In the genomic region with DNA sequence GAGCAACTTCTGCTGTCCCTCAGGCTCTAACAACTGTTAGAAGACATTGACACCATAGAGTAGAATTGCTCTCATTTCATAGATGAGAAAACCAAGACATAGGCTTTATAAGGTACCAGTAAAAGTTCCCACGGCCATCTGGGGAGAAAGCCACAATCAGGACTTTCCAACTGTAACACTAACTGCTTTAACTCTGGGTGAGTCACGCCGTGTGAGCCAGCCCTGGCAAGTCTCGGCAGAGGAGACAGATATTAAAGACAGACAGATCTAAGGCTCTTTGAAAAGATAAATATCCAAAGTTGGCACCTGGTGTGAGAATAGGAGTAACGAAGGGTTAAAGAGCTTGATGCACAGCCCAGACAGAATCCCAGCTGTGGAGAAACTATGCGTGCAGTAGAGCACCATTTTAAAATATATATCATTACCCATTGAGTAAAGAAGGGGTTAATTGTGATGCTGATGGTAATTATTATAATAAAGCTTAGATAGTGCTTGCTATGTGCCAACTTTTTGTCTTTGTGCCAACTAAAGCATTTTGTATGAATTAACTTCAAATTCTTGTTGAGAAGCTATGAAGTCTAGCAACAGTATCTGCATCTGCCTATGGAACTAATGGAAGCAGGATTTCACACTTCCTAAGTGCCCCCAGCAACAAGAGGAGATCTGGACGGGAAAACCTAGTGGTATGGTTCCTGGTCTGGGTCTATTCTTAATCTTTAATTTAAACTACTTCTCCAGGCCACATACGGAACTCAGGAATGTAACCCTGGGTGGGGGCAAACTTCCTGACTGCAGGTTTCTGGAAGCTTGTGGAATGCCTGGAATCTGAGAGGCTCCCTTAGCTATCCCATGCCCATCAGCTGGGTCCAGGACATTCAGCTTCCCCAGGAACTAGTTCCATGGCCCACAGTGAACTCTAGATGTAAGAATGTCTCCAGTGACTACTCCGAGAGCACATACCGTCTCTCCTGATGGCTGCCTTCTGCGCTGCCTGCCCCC, we compare ENCODE assay signal across 11 mouse cellular contexts.
DNase-seq lines count a peak whose midpoint lies in the region; ATAC-seq and TF ChIP-seq lines count a peak whose summit lies in the region.
"Had no signal": no experiment of that assay in that cellular context is flagged by ENCODE, and none has a peak within 500 bp of the region (broad histone marks: within the 10 kb centered on the region; RNA-seq: fewer than 3 reads in every experiment).

No protein-coding gene starts in this region.

- H3K27ac ChIP-seq in heart, embryonic 12.5 days (ENCODE audit: poor library complexity, severe bottlenecking): peak overlapping the region; percentile 72
- H3K27ac ChIP-seq in heart, embryonic 16.5 days (ENCODE audit: low read length): peak overlapping the region; percentile 54
- no peak overlapping the region for H3K27ac ChIP-seq in hindbrain, postnatal 0 days

- H3K9ac ChIP-seq in heart, embryonic 12.5 days: no peak overlapping the region
- no peak overlapping the region for H3K9ac ChIP-seq in heart, embryonic 16.5 days (ENCODE audit: low read length)
- no peak overlapping the region for H3K9ac ChIP-seq in hindbrain, postnatal 0 days (replicated peaks; ENCODE audit: low read length)

- ATAC-seq in heart, embryonic 12.5 days (ENCODE audit: insufficient number of reproducible peaks, low FRiP score): peak; percentile 37; the same call in 1 of the 2 replicates
- no peak for ATAC-seq in heart, embryonic 16.5 days (replicated peaks; ENCODE audit: extremely low read depth, insufficient read depth, low FRiP score)
- ATAC-seq in cerebellum, adult (ENCODE audit: insufficient number of reproducible peaks, low FRiP score, low TSS enrichment): no peak
- no peak for ATAC-seq in hindbrain, postnatal 0 days
- ATAC-seq: intestine, postnatal 0 days had no signal

- 31% methylated on average over 11 of the region's 11 CpGs for WGBS in heart, embryonic 12.5 days
- 30% methylated on average over 11 of the region's 11 CpGs for WGBS in heart, embryonic 16.5 days
- 75% methylated on average over 11 of the region's 11 CpGs for WGBS in hindbrain, postnatal 0 days

- no peak for DNase-seq in heart, adult 18-20 months
- DNase-seq in 3134 (ENCODE audit: extremely low read depth, insufficient read length, low spot score) (peak; percentile 13), R1 (ENCODE audit: low read depth, low spot score) (peak; percentile 88)
- DNase-seq in B cell, adult 2 months: no peak
- DNase-seq in hindbrain, postnatal 0 days (ENCODE audit: low spot score): no peak
- DNase-seq: lung, postnatal 4 days had no signal

- H3K9me3 ChIP-seq in heart, embryonic 12.5 days (replicated peaks): no peaks in the 10 kb centered on the region
- no peaks in the 10 kb centered on the region for H3K9me3 ChIP-seq in heart, embryonic 16.5 days (replicated peaks; ENCODE audit: control insufficient read depth, low read length)
- H3K9me3 ChIP-seq in hindbrain, postnatal 0 days (ENCODE audit: low read length): no peaks in the 10 kb centered on the region

- no peak for TF ChIP-seq CTCF in hindbrain, postnatal 0 days (IDR thresholded peaks at IDR 0.05; ENCODE audit: low read depth)

- peaks cover 80% of the 10 kb centered on the region for H3K4me1 ChIP-seq in heart, embryonic 12.5 days (replicated peaks)
- peaks cover 61% of the 10 kb centered on the region for H3K4me1 ChIP-seq in heart, embryonic 16.5 days (ENCODE audit: control insufficient read depth, insufficient read depth, low read length)
- no peaks in the 10 kb centered on the region for H3K4me1 ChIP-seq in hindbrain, postnatal 0 days (ENCODE audit: insufficient read depth, low read length)

- no peak overlapping the region for H3K4me3 ChIP-seq in heart, embryonic 12.5 days
- H3K4me3 ChIP-seq in heart, embryonic 16.5 days (ENCODE audit: low read length): no peak overlapping the region
- H3K4me3 ChIP-seq in hindbrain, postnatal 0 days (ENCODE audit: low read length): no peak overlapping the region
- H3K4me3 ChIP-seq: erythroblast, embryonic 14.5 days had no signal

- no peaks in the 10 kb centered on the region for H3K36me3 ChIP-seq in heart, embryonic 12.5 days
- no peaks in the 10 kb centered on the region for H3K36me3 ChIP-seq in heart, embryonic 16.5 days (ENCODE audit: control insufficient read depth, insufficient read depth)
- no peaks in the 10 kb centered on the region for H3K36me3 ChIP-seq in hindbrain, postnatal 0 days (ENCODE audit: insufficient read depth, low read length)

- no peaks in the 10 kb centered on the region for H3K27me3 ChIP-seq in heart, embryonic 12.5 days (replicated peaks)
- no peaks in the 10 kb centered on the region for H3K27me3 ChIP-seq in heart, embryonic 16.5 days (ENCODE audit: control insufficient read depth, insufficient read depth, low read length)
- H3K27me3 ChIP-seq in hindbrain, postnatal 0 days (ENCODE audit: insufficient read depth, low read length): no peaks in the 10 kb centered on the region

- H3K4me2 ChIP-seq in heart, embryonic 12.5 days: peak overlapping the region; percentile 18
- peak overlapping the region; percentile 10; the same call in 1 of the 2 replicates for H3K4me2 ChIP-seq in heart, embryonic 16.5 days (ENCODE audit: low read depth, low read length)
- H3K4me2 ChIP-seq in hindbrain, postnatal 0 days (ENCODE audit: low read depth, low read length): no peak overlapping the region

Comparison
In these comparisons a context has a peak if more than half of its experiments do, and no peak if none do; other contexts are left out.
1. DNase-seq: peak in 3134 (single experiment) and R1 (single experiment); none in heart, adult 18-20 months (0 of 2), B cell, adult 2 months (0 of 2) and hindbrain, postnatal 0 days (single experiment).